Mouse (Mus musculus) ES-Bruce4 (cell line): Measurements from ENCODE around the gene Ccr7. TPM values are rescaled to one million over a fixed set of nuclear protein-coding genes. Genes with fewer than 3 reads are reported as not detected.
A peak's percentile ranks its signal among the peaks of the same experiment; 100 is the strongest.

Experiments used
- H3K27ac ChIP-seq: 2 replicates; pipeline ENCODE4 v1.5.1; 2012; ENCODE audit warnings: low read length, inconsistent platforms; ENCODE audit not compliant: insufficient read depth
- H3K27me3 ChIP-seq: 2 replicates; pipeline ENCODE4 v1.6.1; 2012; ENCODE audit warnings: mild to moderate bottlenecking, low read length, inconsistent platforms; ENCODE audit not compliant: control insufficient read depth, poor library complexity, insufficient read depth, severe bottlenecking
- H3K36me3 ChIP-seq: 2 replicates; pipeline ENCODE4 v1.6.1; 2012; ENCODE audit warnings: inconsistent platforms, mild to moderate bottlenecking, low read length, moderate library complexity; ENCODE audit not compliant: control insufficient read depth, poor library complexity, insufficient read depth, severe bottlenecking
- H3K4me1 ChIP-seq: one replicate; pipeline ENCODE4 v1.8.1; 2011; ENCODE audit warnings: low read length; ENCODE audit not compliant: control insufficient read depth, insufficient read depth
- H3K4me3 ChIP-seq: 2 replicates; pipeline ENCODE4 v1.5.1; 2011; ENCODE audit warnings: low read depth, mild to moderate bottlenecking, low read length
- H3K9ac ChIP-seq: 2 replicates; pipeline ENCODE4 v1.6.1; 2012; ENCODE audit warnings: low read depth, mild to moderate bottlenecking, inconsistent platforms; ENCODE audit not compliant: poor library complexity, severe bottlenecking
- H3K9me3 ChIP-seq: replicated peaks from 2 replicates; pipeline ENCODE4 v1.6.1; 2012; ENCODE audit warnings: mild to moderate bottlenecking, low read length, inconsistent platforms; ENCODE audit not compliant: control insufficient read depth, poor library complexity, insufficient read depth, severe bottlenecking
- CTCF ChIP-seq: IDR thresholded peaks from one replicate; pipeline ENCODE4 v1.8.1; 2011; ENCODE audit warnings: low read depth, low read length
- EP300 ChIP-seq: IDR thresholded peaks from 2 replicates; pipeline ENCODE4 v1.6.1; 2011; ENCODE audit warnings: low read depth, low read length; ENCODE audit not compliant: insufficient read depth
- POLR2A ChIP-seq: IDR thresholded peaks from one replicate; pipeline ENCODE4 v1.8.1; 2011; ENCODE audit warnings: low read length; ENCODE audit not compliant: insufficient read depth
- polyA plus RNA-seq: library from polyadenylated mRNA; stranded (reverse); fragments of >200 nt; gene quantifications from 2 replicates; pipeline ENCODE4 v1.2.4, GENCODE M21; 2011; ENCODE audit warnings: low read depth; ENCODE audit not compliant: missing spikeins, insufficient read depth, insufficient read length

Gene Ccr7
- polyA plus RNA-seq, 1 experiment = not detected

GRCm38 (mm10) chr11:99110370-99111110 lies 44.3 kb downstream of the Ccr7 start:
- TF ChIP-seq CTCF (peak; percentile 67), EP300 (no peak), POLR2A (no peak)
- Histone ChIP-seq H3K4me1 (peaks cover 10% of the 10 kb centered on the region), H3K27me3 (no peaks in the 10 kb centered on the region), H3K9ac (no peak overlapping the region), H3K27ac (no peak overlapping the region), H3K4me3 (no peak overlapping the region), H3K36me3 (no peaks in the 10 kb centered on the region), H3K9me3 (no peaks in the 10 kb centered on the region)

DNA sequence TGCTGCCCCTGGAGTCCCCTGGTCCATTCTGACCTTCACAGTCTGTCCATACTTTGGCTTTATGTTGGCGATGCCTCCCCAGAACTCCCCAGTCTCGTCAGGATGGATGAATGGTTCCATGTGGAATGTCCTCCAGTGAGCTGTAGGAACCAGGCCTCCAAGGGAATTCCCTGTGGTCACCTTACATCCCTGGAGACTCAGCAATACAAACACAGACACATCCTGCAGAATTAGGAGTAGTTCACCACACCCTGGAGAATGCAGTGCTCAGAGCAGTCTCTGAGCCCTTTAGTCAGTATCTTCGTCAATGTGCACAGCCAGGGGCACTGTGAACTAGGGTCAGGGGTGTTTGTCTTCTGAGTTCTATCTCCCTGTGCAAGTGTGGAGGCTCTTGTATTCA lies 46.6 kb downstream of the Ccr7 start:
- H3K4me1 ChIP-seq = peaks cover 10% of the 10 kb centered on the region
- no peak overlapping the region for H3K27ac ChIP-seq
- no peak for TF ChIP-seq CTCF
- TF ChIP-seq EP300 = no peak
- no peak for TF ChIP-seq POLR2A

DNA sequence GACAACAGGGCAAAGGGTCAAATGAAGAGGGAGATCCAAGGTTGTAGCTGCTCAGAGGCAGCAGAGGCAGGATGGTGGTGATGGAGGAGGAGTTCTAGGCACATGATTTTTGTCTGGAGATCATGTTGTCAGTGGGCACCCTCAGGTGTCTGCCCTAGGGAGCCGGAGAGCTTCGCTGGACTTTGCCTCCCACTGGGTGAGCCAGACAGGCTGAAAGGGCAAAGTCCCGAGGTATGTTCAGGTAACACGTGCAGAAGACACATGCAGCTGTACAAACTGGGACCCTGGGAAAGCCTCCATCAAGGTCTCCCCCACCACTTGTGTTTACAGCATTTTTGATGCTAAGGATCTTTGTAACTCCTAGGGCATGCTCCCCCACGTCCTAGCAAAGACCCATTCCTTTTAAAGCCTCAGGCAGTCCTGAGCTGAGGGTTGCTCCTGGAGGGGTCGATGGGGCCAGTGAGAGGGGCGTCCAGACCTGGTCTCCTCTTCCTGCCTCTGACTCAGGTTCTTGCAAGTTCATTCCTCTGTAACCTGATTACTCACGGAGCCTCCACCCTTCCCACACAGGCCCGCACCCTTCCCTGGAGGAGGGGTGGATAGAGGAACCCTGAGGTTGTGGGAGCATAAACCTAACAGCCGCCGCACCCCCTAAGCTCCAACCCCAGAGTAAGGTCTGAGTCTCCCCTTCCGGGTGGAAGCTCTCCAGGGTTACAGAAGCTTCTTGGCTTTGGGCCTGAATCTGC lies 48.7 kb downstream of the Ccr7 start:
- Histone ChIP-seq H3K9ac (no peak overlapping the region), H3K27ac (no peak overlapping the region)
- TF ChIP-seq EP300 (0 out of 2 replicates have a peak, but pooled peaks have one; percentile 34), POLR2A (no peak)

More for the DNA sequence above, 46.6 kb downstream of the Ccr7 start:
- no peak overlapping the region for H3K9ac ChIP-seq
- H3K4me3 ChIP-seq = no peak overlapping the region
- H3K9me3 ChIP-seq = no peaks in the 10 kb centered on the region
- H3K27me3 ChIP-seq = no peaks in the 10 kb centered on the region
- no peaks in the 10 kb centered on the region for H3K36me3 ChIP-seq

DNA sequence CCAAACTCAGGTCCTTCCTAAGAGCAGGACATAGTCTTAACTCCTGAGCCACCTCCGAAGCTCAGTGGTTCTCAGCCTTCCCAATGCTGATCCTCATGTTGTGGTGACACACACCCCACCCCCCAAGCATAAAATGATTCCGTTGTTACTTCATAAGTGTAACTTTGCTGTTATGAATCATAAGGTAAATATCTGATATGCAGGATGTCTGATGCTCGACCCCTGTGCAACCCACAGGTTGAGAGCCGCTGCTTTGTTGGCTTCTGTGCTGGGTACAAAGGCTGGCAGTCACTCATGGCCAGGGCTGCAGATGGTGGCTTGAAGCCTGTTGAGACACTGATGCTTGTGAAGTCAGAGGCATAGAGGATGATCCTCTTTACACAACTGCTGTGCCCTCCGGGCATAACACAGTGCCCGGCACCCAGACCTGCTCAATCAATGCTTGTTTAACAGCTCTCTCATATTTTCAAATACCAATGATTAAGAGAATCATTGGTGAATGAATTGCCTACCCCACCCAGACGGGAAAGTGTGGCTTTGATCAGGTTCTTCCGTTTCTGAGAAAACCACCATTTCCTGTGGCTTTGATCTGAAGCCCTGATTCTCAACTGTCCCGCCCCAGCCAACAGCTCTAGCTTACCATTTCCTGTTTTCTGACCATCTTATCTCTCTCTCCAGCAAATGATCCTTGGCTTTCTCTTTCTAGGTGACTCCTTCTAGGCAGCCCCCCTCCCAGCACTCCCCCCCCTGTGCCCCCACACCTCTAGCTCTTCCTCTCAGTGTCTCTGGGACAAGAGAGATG lies 50.1 kb downstream of the Ccr7 start:
- no peaks in the 10 kb centered on the region for H3K9me3 ChIP-seq
- TF ChIP-seq CTCF (no peak), POLR2A (no peak), EP300 (no peak)
- no peak overlapping the region for H3K4me3 ChIP-seq
- no peaks in the 10 kb centered on the region for H3K36me3 ChIP-seq
- no peak overlapping the region for H3K27ac ChIP-seq
- no peak overlapping the region for H3K9ac ChIP-seq
- H3K27me3 ChIP-seq = no peaks in the 10 kb centered on the region
- H3K4me1 ChIP-seq = peaks cover 10% of the 10 kb centered on the region

More for the DNA sequence above, 48.7 kb downstream of the Ccr7 start:
- no peaks in the 10 kb centered on the region for H3K9me3 ChIP-seq
- no peaks in the 10 kb centered on the region for H3K27me3 ChIP-seq
- no peak overlapping the region for H3K4me3 ChIP-seq
- peaks cover 10% of the 10 kb centered on the region for H3K4me1 ChIP-seq
- H3K36me3 ChIP-seq = no peaks in the 10 kb centered on the region

- TF ChIP-seq EP300 = no peak
- no peak for TF ChIP-seq POLR2A
- Histone ChIP-seq H3K4me3 (no peak overlapping the region), H3K36me3 (no peaks in the 10 kb centered on the region), H3K4me1 (peaks cover 9% of the 10 kb centered on the region), H3K9me3 (no peaks in the 10 kb centered on the region), H3K27ac (no peak overlapping the region), H3K9ac (no peak overlapping the region), H3K27me3 (no peaks in the 10 kb centered on the region)
Observed at GRCm38 (mm10) chr11:99102575-99103270, 52.2 kb downstream of the Ccr7 start.

GRCm38 (mm10) chr11:99101693-99102092 lies 53.2 kb downstream of the Ccr7 start:
- no peak overlapping the region for H3K4me3 ChIP-seq
- no peak overlapping the region for H3K9ac ChIP-seq
- TF ChIP-seq POLR2A (no peak), CTCF (no peak)
- H3K27ac ChIP-seq = no peak overlapping the region
- H3K9me3 ChIP-seq = no peaks in the 10 kb centered on the region
- H3K36me3 ChIP-seq = no peaks in the 10 kb centered on the region
- H3K27me3 ChIP-seq = no peaks in the 10 kb centered on the region
- H3K4me1 ChIP-seq = peaks cover 4% of the 10 kb centered on the region
